Mouse (Mus musculus) forebrain, embryonic 12.5 days (tissue): Measurements from ENCODE around the gene Ap1m1. TPM values are rescaled to one million over a fixed set of nuclear protein-coding genes. Genes with fewer than 3 reads are reported as not detected.

ENCODE experiments used
- ATAC-seq: fragments of 200-750 bp; cut with Nextera tagmentation; 2 replicates; pipeline ENCODE4 v1.8.0; 2017; ENCODE audit warnings: moderate TSS enrichment; ENCODE audit not compliant: low FRiP score
- H3K27ac ChIP-seq: fragments of 300-500 bp; sonication (generic); 2 replicates; pipeline ENCODE4 v1.5.1; 2016; ENCODE audit warnings: mild to moderate bottlenecking
- H3K27me3 ChIP-seq: fragments of 300-500 bp; sonication (generic); 2 replicates; pipeline ENCODE4 v1.6.1; 2016; ENCODE audit warnings: mild to moderate bottlenecking
- H3K36me3 ChIP-seq: fragments of 300-500 bp; sonication (generic); replicated peaks from 2 replicates; pipeline ENCODE4 v1.6.1; 2016; ENCODE audit warnings: mild to moderate bottlenecking
- H3K4me1 ChIP-seq: fragments of 300-500 bp; sonication (generic); 2 replicates; pipeline ENCODE4 v1.6.1; 2016
- H3K4me2 ChIP-seq: fragments of 300-500 bp; sonication (generic); 2 replicates; pipeline ENCODE4 v1.6.1; 2016; ENCODE audit warnings: mild to moderate bottlenecking, moderate library complexity
- H3K4me3 ChIP-seq: fragments of 300-500 bp; sonication (generic); replicated peaks from 2 replicates; pipeline ENCODE4 v1.5.1; 2016; ENCODE audit warnings: mild to moderate bottlenecking
- H3K9ac ChIP-seq: fragments of 300-500 bp; sonication (generic); 2 replicates; pipeline ENCODE4 v1.6.1; 2016; ENCODE audit warnings: mild to moderate bottlenecking
- H3K9me3 ChIP-seq: fragments of 300-500 bp; sonication (generic); 2 replicates; pipeline ENCODE4 v1.6.1; 2016
- WGBS: fragments of 180-500 bp; shearing (Covaris S2); methylation state at CpG from one replicate; pipeline ENCODE4 v1.1.7; 2016; 5-methylcytosine and 5-hydroxymethylcytosine counted together
- polyA plus RNA-seq: library from polyadenylated mRNA; unstranded; fragments of >200 nt; fragmentation: Nextera tagmentation; extraction: Ambion mirVana; gene quantifications from 2 replicates; pipeline ENCODE4 v1.2.1, GENCODE M21; 2016

Ap1m1 gene
- polyA plus RNA-seq, 1 experiment from 2014 or later: 193 TPM

DNA sequence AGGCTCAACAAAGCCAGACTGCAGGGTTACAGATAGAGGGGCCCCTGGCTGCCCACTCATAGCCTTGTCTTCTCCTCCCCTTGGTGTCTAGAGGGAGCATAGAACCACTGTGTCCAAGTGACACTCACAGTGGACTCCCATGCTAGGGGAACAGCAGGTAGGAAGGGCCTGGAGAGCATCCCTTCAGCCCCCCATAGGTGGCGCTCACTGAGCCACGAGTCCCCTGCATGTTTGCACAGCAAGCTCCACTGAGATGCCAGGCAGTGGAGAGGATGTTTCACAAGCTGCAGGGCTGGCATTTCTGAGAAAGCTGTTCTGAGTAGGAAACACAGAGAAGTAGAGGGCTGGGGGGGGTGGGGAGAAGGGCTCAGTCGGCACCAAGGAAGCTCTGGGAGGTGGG, 32.5 kb downstream of the Ap1m1 start:
- Histone ChIP-seq H3K4me3 (no peak overlapping the region), H3K9me3 (no peaks in the 10 kb centered on the region), H3K27ac (no peak overlapping the region), H3K36me3 (no peaks in the 10 kb centered on the region), H3K4me1 (no peaks in the 10 kb centered on the region), H3K27me3 (peaks cover 5% of the 10 kb centered on the region; the same call in 1 of the 2 replicates), H3K9ac (no peak overlapping the region), H3K4me2 (no peak overlapping the region)
- WGBS: 20% methylated on average over 3 of the region's 3 CpGs
- ATAC-seq: no peak

DNA sequence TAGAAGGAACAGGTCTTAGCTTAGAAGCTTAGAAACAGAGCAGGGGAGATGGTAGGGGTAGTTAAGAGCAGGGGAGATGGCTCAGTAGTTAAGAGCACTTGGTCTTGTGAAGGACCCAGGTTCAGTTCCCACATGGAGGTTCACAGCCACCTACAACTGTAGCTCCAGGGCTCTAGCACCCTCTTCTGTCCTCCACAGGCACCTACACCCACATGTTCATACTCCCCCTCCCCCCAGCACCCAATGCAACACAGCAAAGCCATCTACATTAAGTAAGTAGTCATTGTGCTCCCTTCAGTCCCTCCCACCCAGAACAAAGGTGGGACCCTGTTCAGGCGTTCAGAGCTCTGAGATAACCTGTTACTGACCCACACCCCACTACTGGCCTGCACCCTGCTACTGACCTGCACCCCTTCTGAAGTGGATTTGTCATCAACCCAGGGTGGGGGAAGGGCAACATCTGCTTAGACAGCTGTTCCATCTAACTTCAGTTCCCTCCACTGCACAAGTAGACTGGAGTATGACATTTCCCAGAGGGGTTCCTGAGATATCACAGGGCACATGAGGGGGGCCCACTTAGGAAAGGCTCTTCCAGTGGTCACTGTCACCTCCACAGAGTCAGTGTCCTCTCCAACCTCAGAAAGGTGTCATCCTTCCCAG, 33.4 kb downstream of the Ap1m1 start:
- WGBS: 75% methylated on average over 1 of the region's 1 CpGs
- H3K9ac ChIP-seq: no peak overlapping the region
- no peaks in the 10 kb centered on the region for H3K4me1 ChIP-seq
- no peak overlapping the region for H3K27ac ChIP-seq
- H3K27me3 ChIP-seq: peaks cover 5% of the 10 kb centered on the region; the same call in 1 of the 2 replicates
- no peak overlapping the region for H3K4me2 ChIP-seq
- no peaks in the 10 kb centered on the region for H3K36me3 ChIP-seq
- no peaks in the 10 kb centered on the region for H3K9me3 ChIP-seq
- ATAC-seq: no peak
- no peak overlapping the region for H3K4me3 ChIP-seq

DNA sequence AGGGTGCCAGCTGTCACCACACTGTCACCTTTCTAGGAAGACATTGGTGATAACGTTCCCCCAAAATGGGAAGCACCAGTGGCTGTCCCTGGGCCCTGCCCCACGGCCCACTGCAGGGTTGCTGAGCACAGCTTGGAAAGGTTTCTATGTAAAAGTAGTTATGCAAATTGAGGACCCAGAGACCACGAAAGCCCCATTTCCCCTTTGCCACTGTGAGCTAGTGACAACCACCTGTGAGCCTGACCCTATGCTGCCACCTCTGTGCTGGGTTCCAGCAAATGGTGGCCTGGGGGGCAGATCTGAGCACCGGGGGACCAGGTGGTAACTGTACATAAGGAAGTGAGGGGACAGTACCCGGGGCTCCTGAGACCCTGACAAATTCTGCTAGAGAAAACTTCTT, 34.0 kb downstream of the Ap1m1 start:
- Histone ChIP-seq H3K9me3 (no peaks in the 10 kb centered on the region), H3K4me2 (no peak overlapping the region), H3K27me3 (peaks cover 5% of the 10 kb centered on the region; the same call in 1 of the 2 replicates), H3K4me3 (no peak overlapping the region), H3K36me3 (no peaks in the 10 kb centered on the region), H3K27ac (no peak overlapping the region), H3K9ac (no peak overlapping the region), H3K4me1 (no peaks in the 10 kb centered on the region)
- 76% methylated on average over 5 of the region's 5 CpGs for WGBS
- no peak for ATAC-seq

DNA sequence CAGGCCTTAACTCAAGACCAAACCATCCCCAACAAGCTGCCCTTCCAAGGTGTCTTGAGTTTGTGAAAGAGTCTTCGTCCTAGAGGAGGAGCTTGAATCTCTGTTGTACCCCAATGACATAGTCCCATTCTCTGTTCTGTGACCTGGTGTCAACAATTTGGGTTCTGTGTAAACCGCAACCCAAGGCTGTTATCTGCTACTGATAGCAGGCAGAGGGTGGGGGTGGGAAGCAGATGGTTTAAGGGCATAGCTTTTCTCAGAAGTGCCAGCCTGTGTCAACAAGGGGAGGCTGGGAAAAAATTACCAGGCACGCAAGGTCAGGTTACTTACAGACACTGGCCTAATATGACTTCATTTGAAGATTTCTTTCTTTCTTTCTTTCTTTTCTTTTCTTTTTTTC, 37.4 kb downstream of the Ap1m1 start:
- WGBS: 78% methylated on average over 3 of the region's 3 CpGs
- H3K9me3 ChIP-seq: no peaks in the 10 kb centered on the region
- peaks cover 5% of the 10 kb centered on the region; the same call in 1 of the 2 replicates for H3K27me3 ChIP-seq
- H3K4me2 ChIP-seq: no peak overlapping the region
- no peak overlapping the region for H3K4me3 ChIP-seq
- no peak overlapping the region for H3K27ac ChIP-seq
- no peak overlapping the region for H3K9ac ChIP-seq
- no peak for ATAC-seq
- no peaks in the 10 kb centered on the region for H3K36me3 ChIP-seq
- no peaks in the 10 kb centered on the region for H3K4me1 ChIP-seq

DNA sequence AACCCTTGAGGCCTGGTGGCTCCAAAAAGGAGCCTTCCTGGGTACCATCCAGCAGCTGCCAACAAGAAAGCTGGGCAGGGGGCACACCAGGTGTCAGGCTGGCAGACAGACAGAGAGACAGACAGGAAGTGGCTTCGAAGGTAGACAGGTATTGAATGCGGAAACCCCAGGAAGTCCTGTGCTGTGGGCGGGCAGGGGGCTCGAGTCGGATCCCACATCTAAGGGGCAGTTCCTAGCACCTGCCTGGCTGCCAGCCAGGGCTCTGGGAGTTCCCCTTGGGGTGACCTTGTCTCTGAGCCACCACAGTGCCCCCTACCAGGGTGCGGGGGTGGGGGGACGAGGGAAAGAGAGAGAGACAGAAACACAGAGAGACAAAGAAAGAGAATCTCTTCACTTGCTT, 39.3 kb downstream of the Ap1m1 start:
- H3K27ac ChIP-seq: no peak overlapping the region
- no peak overlapping the region for H3K4me3 ChIP-seq
- no peaks in the 10 kb centered on the region; the same call in 1 of the 2 replicates for H3K27me3 ChIP-seq
- H3K4me1 ChIP-seq: no peaks in the 10 kb centered on the region
- ATAC-seq: no peak
- H3K4me2 ChIP-seq: no peak overlapping the region
- H3K36me3 ChIP-seq: no peaks in the 10 kb centered on the region
- H3K9me3 ChIP-seq: no peaks in the 10 kb centered on the region
- H3K9ac ChIP-seq: no peak overlapping the region
- 81% methylated on average over 7 of the region's 7 CpGs for WGBS

DNA sequence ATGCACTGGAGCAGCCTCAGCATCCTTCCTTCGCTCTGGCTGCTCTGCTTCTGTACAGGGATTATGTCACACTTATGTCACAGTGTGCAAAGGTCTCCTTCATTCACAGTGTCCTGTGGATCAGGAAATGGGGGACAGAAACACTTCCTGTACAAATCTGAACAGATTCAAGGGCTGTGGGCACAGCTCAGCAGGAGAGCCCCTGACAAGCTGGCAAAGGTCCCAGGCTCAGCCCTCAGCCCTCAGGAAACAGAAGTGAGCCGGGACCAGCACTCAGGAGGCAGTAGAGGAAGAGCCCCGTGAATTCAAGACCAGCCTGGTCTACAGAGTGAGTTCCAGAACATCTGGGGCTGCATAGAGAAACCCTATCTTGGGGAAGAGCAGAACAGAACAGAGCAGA, 41.8 kb downstream of the Ap1m1 start:
- Histone ChIP-seq H3K9ac (no peak overlapping the region), H3K27ac (no peak overlapping the region), H3K4me3 (no peak overlapping the region), H3K4me1 (no peaks in the 10 kb centered on the region), H3K4me2 (no peak overlapping the region), H3K36me3 (no peaks in the 10 kb centered on the region), H3K9me3 (no peaks in the 10 kb centered on the region), H3K27me3 (no peaks in the 10 kb centered on the region; the same call in 1 of the 2 replicates)
- ATAC-seq: no peak
- 55% methylated on average over 3 of the region's 3 CpGs for WGBS

DNA sequence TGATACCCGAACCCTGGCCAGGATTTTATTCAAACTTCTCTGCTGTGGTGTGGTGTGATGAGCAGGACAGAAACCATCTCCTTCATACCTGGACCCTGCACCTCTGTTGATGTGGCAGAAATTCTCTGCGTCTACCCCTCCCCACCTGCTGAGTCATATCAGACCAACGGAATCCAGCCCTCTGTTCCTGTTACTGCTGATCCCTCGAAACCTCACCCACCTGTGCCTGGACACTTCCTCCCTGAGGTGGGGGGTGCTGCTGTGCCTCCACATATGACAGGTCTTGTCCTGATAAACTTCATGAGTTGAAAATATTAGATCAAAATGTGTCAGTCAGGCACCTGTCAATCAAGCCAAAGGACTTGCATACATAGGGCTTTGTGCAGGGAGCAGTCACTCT, 45.5 kb downstream of the Ap1m1 start:
- no peak overlapping the region for H3K9ac ChIP-seq
- no peaks in the 10 kb centered on the region for H3K9me3 ChIP-seq
- no peaks in the 10 kb centered on the region; the same call in 1 of the 2 replicates for H3K27me3 ChIP-seq
- 78% methylated on average over 4 of the region's 4 CpGs for WGBS
- H3K4me3 ChIP-seq: no peak overlapping the region
- no peak overlapping the region for H3K27ac ChIP-seq
- ATAC-seq: no peak
- H3K4me1 ChIP-seq: no peaks in the 10 kb centered on the region
- no peak overlapping the region for H3K4me2 ChIP-seq
- H3K36me3 ChIP-seq: no peaks in the 10 kb centered on the region

DNA sequence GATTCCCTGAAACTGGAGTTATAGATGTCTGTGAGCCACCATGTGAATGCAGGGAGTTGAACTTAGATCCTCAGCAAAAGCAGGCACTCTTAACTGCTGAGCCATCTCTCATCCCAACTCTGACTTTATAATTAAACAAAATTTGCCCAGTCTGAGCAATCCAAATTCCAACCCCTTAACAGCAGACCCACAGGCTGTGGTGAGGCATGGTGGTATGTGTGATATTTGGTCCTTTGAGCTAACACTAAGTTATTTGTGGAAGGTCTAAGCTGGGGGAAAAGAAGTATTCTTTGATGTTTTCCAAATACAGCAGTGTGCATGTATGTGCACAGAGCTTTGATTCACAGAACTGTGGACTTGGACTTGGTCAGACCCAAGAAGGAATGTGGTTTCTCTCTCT, 49.2 kb downstream of the Ap1m1 start:
- no peaks in the 10 kb centered on the region for H3K9me3 ChIP-seq
- no peaks in the 10 kb centered on the region for H3K27me3 ChIP-seq
- ATAC-seq: no peak
- no peak overlapping the region for H3K4me2 ChIP-seq
- H3K4me1 ChIP-seq: no peaks in the 10 kb centered on the region
- H3K27ac ChIP-seq: no peak overlapping the region
- H3K36me3 ChIP-seq: no peaks in the 10 kb centered on the region
- no peak overlapping the region for H3K9ac ChIP-seq
- H3K4me3 ChIP-seq: no peak overlapping the region

DNA sequence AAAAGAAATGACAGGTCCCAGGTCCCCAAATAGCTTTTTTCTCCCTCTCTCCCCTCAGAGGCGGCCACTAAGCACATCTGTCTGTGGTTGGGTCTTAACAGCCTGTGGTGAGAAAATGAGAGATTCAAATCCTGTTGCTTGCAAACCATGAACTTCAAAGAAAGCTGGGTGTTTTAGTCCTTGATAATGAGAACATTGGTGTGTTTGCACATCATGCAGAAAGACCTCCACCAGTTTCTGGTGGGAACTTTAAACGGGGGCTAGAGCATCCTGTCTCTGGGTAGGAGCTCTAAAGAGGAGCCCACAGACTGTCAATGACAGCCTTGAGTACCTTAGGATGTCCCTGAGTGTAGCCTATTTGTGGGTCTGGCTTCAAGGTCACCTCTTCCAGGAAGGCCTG, 51.3 kb downstream of the Ap1m1 start:
- no peak overlapping the region for H3K9ac ChIP-seq
- no peak overlapping the region for H3K27ac ChIP-seq
- H3K27me3 ChIP-seq: no peaks in the 10 kb centered on the region
- no peaks in the 10 kb centered on the region for H3K9me3 ChIP-seq
- no peak for ATAC-seq
- H3K36me3 ChIP-seq: no peaks in the 10 kb centered on the region
- whole genome bisulfite sequencing: 80% methylated on average over 2 of the region's 2 CpGs
- H3K4me3 ChIP-seq: no peak overlapping the region
- no peaks in the 10 kb centered on the region for H3K4me1 ChIP-seq
- H3K4me2 ChIP-seq: no peak overlapping the region

DNA sequence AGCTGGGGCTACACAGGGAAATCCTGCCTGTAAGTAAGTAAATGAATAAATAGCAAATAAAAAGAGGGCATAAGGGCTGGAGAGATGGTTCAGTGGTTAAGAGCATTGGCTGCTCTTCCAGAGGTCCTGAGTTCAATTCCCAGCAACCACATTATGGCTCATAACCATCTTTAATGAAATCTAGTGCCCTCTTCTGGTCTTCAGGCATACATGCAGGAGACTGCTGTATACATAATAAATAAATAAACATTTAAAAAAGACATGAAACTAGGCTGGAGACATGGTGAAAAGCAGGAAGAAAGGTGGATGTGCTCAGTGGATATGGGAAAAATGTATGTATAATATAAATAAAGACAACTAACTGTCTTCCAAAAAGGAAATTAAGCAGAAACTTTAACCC, 53.5 kb downstream of the Ap1m1 start:
- H3K4me3 ChIP-seq: no peak overlapping the region
- H3K4me1 ChIP-seq: no peaks in the 10 kb centered on the region
- ATAC-seq: no peak

DNA sequence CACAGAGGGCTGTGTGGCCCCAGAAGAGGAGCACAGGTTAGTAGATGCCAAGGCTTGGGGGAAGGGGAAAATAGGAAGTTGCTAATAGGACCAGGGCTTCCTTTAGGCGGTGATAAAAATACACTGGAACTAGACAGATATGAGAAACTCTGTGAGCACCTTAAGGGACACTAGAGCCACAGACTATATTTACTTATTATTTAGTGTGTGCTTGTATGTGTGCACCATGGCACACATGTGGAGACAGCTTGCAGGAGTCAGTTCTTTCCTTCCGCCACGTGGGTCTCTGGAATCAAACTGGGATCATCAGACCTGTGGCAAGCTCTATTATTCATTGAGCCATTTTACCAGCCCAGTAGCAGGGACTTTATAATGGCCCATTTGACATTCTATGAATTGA, 55.3 kb downstream of the Ap1m1 start:
- H3K27ac ChIP-seq: no peak overlapping the region
- no peak overlapping the region for H3K4me2 ChIP-seq
- no peaks in the 10 kb centered on the region for H3K27me3 ChIP-seq
- H3K9ac ChIP-seq: no peak overlapping the region
- H3K36me3 ChIP-seq: no peaks in the 10 kb centered on the region
- no peak for ATAC-seq
- no peaks in the 10 kb centered on the region for H3K4me1 ChIP-seq
- WGBS: 80% methylated on average over 3 of the region's 3 CpGs
- no peaks in the 10 kb centered on the region for H3K9me3 ChIP-seq
- H3K4me3 ChIP-seq: no peak overlapping the region

More for the DNA sequence above, 53.5 kb downstream of the Ap1m1 start:
- H3K27ac ChIP-seq: no peak overlapping the region
- H3K4me2 ChIP-seq: no peak overlapping the region
- no peaks in the 10 kb centered on the region for H3K36me3 ChIP-seq
- H3K9me3 ChIP-seq: no peaks in the 10 kb centered on the region
- no peak overlapping the region for H3K9ac ChIP-seq
- H3K27me3 ChIP-seq: no peaks in the 10 kb centered on the region

DNA sequence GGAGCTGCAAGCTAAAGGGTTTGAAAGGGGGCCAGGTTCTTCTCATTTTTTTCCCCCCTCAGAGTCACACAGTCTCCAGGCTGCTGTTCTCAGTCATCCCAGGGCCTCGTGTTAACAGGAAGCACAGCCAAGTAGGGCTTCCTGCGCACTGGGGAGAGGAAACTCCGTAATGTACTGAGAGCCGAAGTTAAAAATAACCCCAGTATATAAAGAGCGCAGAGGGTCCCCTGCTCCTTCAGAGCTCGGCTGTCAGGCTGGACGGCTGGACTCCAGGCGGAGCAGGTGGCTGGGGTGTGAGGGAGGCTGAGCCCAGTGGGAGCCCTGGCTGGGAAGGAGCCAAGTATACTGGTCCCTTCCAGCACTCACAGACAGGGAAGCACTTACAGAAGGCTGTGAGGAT, 55.9 kb downstream of the Ap1m1 start:
- Histone ChIP-seq H3K27ac (no peak overlapping the region), H3K4me1 (no peaks in the 10 kb centered on the region), H3K27me3 (no peaks in the 10 kb centered on the region), H3K4me2 (no peak overlapping the region), H3K4me3 (no peak overlapping the region), H3K36me3 (no peaks in the 10 kb centered on the region), H3K9me3 (no peaks in the 10 kb centered on the region), H3K9ac (no peak overlapping the region)
- WGBS: 68% methylated on average over 8 of the region's 8 CpGs
- no peak for ATAC-seq

DNA sequence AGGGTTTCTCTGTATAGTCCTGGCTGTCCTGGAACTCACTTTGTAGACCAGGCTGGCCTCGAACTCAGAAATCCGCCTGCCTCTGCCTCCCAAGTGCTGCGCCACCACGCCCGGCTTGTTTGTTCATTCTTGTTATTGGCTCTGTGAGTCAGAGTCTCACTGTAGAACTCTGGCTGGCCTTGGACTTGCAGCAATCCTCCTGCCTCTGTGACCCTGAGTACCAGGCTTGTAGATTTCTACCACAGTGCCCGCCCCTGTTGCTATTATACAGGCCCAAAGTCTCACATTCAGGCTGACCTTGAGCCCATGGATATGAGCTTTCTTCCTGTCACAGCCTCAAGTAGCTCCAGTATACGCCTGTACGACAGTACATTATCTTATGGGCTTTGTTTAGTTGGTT, 56.7 kb downstream of the Ap1m1 start:
- 96% methylated on average over 8 of the region's 8 CpGs for WGBS
- ATAC-seq: no peak

More for the DNA sequence above, 56.7 kb downstream of the Ap1m1 start:
- no peaks in the 10 kb centered on the region for H3K27me3 ChIP-seq
- H3K36me3 ChIP-seq: no peaks in the 10 kb centered on the region
- H3K9me3 ChIP-seq: no peaks in the 10 kb centered on the region
- H3K4me3 ChIP-seq: no peak overlapping the region
- no peak overlapping the region for H3K9ac ChIP-seq
- H3K27ac ChIP-seq: no peak overlapping the region
- no peak overlapping the region for H3K4me2 ChIP-seq
- no peaks in the 10 kb centered on the region for H3K4me1 ChIP-seq
